Mouse (Mus musculus) embryo, embryonic 10 days (tissue): ENCODE data around the gene Them7.
A peak's percentile ranks its signal among the peaks of the same experiment; 100 is the strongest.

ENCODE experiments used
- DNase-seq: peaks from one replicate; pipeline ENCODE4 v3.0.0-alpha.2; 2015; ENCODE audit warnings: low spot score

The Them7 gene

GRCm38 (mm10) chr2:105416660-105417348 lies 192.7 kb downstream of the Them7 start:
- no peak for DNase-seq

GRCm38 (mm10) chr2:105417663-105418062 lies 193.5 kb downstream of the Them7 start:
- DNase-seq, result no peak

GRCm38 (mm10) chr2:105418629-105419227 lies 194.6 kb downstream of the Them7 start:
- DNase-seq, result no peak

- DNase-seq, result peak; percentile 11
These were observed 203.3 kb downstream of the Them7 start for GRCm38 (mm10) chr2:105427447-105427846.

DNA sequence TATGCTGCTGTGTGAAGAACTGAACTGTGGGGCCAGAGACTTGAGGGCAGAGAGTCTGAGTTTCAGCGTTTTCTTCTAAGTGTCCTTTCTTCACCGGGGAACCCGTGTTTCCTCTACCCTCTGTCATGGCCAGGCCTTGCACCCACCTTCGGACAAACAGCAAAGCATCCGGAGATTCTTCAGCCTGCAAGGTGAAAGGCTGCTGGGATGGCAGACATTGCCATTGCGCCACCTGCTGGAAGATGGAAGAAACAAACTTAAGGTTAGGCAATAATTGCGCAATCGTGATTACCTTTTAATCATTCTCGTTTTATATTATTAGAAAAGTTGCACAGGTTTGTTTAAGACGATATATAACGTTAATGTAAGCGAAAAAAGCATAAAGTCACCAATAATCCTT lies 203.9 kb downstream of the Them7 start:
- peak; percentile 94 for DNase-seq

- DNase-seq, result no peak
These were observed 204.3 kb downstream of the Them7 start for GRCm38 (mm10) chr2:105428467-105428866.
